Mouse (Mus musculus): Measurements from ENCODE around the gene Olfr1406. TPM values are rescaled to one million over a fixed set of nuclear protein-coding genes. Genes with fewer than 3 reads are reported as not detected.
"Not testable (repeated sequence)": the region's sequence is repeated elsewhere in the genome, so short reads cannot be mapped to it uniquely, and the experiment has no call there.

Gene Olfr1406
- not detected for total RNA-seq (2021)
- long read RNA-seq, experiment 1 = 0 reads
- long read RNA-seq, experiment 2 = 0 reads

DNA sequence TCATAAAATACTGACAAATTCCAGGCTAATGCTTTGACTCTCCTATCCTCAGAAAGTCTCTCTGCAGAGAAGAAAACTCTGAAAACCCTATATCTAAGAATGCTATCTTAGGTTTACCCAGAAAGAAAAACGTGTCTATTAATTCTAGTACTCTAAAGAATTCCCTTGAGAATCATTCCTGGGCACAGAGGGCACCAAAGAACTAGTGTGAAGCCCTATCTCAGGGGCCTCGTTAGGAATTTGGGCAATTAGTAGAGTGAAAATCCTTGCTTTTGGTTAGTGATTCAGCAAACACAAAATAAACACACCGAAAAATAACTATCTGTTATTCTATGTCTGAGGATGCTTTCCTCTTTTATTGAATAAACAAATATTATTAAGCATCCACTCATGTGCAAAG is at the start of gene Olfr1406:
Olfr1406 (minus strand) TSS at position 101 of the 400 bp plus-strand sequence.
- no peak for DNase-seq (ENCODE audit: low spot score in 2 of 2)

DNA sequence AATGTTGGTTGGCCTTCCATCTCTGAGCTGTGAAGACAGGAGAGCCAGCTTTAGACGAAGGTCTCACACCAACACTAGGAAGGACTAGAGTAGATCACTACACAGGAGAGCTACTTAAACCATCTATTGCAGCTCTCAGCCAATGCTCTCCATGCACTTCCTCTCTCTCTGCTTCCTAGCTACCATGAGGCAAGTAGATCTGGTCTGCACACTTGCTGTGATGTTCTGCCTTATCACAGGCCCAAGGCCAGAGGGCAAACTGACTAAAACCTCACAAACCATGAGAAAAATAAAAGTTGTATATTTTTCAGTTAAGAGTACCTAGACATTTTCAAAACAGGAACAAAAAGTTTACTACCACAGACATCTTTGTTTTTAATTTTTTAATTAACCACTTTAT is 46.6 kb upstream of the Olfr1406 start:
- DNase-seq (ENCODE audit: low spot score in 2 of 2) = not testable (repeated sequence)

DNA sequence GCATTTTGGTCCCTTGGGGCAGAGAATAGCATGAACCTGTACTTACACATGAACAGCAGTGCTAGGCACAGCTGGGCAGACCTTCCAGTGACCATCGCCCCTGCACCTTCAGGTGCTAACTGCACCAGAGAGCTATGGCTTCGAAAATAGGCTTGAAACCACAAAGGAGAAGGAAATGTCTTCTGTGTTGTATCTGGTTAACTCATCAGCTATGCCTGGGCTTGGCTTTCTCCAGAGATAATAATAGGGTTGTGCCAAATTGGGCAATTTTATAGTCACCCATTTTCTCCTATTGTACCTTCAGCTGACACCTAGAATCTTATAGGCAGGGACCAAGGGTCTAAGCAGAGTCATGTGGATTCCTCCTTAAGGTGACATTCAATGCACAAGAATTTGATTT is 36.6 kb upstream of the Olfr1406 start, which contains the start of gene Fcer1a:
Fcer1a (minus strand) TSS at position 134 of the 400 bp plus-strand sequence.
- no peak for DNase-seq (ENCODE audit: low spot score in 2 of 2)

DNA sequence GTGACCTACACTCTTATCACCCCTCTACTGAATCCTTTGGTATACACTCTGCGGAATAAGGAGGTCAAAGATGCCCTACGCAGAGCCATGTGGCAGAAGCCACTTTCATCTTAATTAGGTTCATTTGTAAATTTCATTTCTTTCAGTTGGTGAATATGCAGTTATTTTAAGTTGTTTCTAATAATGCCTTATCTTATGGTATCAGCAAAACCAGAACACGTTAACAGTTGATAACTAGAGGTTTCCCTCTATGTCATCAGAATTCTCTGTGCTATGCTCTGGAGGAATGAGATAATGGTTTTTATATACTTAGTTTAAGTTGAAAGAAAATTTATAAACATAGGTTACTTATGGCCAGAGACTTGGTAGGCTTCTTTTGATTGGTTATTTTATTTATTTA is 26.0 kb upstream of the Olfr1406 start:
- DNase-seq (ENCODE audit: low spot score in 2 of 2) = no peak

DNA sequence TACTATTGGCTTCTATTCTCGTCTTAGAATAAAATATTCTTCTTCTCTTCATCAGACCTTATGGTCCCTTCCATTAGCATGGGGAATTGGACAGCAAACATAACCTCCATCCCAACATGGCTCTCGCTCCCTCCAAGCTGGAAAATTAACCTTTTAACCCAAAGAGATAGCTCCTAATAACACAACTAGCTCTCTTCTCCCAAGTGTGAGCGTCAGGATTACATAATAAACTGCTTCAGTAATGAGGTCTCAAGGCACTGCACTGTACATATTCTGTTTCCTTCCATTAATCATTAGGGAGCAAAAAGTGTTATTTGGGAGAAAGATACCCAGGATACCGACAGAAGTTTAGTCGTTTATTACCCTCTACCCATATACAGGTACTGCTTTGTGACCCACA is 21.7 kb upstream of the Olfr1406 start, which contains the start of gene Olfr1404:
Olfr1404 (plus strand) TSS at position 301 of the 400 bp plus-strand sequence.
- no peak for DNase-seq (ENCODE audit: low spot score in 2 of 2)

DNA sequence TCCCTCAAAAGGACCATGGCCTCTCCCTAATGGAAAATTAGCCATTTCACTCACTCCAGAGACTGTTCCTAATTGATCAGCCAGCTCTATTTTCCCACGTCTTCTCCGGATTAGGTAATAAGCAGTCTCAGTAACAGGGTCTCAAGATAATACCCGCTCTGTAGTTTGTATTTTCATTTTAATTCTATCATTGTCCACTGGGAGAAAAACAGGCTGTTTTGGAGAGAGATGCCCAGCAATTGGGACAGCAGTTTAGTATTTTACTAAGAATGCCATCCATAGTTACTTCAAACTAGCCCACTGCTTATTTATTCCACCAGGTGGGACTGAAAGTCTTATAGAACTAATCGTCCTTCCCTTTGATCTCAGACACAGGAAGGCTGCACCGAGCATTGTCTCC is 7.1 kb upstream of the Olfr1406 start, which contains the start of gene Olfr218:
Olfr218 (plus strand) TSS at position 301 of the 400 bp plus-strand sequence.
- DNase-seq (ENCODE audit: low spot score in 2 of 2) = no peak

DNA sequence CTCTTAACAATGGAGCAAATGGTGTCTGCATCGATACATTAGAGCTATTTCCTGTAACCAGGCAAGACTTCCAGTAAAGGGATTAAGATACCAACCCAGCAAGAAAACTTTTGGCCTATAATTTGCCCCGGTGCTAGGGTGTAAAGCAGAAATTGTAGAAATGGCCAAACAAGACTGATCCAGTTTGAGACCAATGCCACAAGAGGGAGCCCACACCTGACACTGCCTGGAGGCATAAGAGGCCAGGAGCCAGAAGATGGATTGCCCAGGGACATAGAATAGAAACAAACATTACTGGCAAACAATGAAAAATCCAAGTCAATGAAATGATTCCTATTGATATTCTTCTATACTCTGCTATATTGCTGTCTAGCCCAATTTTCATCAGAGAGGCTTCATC is 5.9 kb upstream of the Olfr1406 start:
- DNase-seq (ENCODE audit: low spot score in 2 of 2) = no peak

DNA sequence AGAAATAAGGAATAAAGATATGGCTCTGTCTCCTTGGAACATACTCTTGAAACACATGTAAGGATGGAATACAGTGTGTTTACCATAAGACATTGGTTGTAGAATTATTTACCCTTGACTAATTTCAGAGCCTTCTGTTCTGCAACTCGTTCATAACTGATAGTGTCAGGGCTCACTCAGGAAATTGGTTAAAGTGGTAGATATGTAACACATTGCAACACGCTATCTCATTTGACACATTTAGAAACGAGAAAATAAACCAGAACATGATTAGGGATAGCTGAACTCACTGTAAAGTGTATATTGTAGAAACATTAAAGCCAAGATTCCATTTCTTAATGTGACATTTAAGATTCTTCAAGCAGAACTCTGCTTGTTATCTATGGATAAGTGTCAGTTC is 1.6 kb upstream of the Olfr1406 start:
- DNase-seq (ENCODE audit: low spot score in 2 of 2) = no peak

DNA sequence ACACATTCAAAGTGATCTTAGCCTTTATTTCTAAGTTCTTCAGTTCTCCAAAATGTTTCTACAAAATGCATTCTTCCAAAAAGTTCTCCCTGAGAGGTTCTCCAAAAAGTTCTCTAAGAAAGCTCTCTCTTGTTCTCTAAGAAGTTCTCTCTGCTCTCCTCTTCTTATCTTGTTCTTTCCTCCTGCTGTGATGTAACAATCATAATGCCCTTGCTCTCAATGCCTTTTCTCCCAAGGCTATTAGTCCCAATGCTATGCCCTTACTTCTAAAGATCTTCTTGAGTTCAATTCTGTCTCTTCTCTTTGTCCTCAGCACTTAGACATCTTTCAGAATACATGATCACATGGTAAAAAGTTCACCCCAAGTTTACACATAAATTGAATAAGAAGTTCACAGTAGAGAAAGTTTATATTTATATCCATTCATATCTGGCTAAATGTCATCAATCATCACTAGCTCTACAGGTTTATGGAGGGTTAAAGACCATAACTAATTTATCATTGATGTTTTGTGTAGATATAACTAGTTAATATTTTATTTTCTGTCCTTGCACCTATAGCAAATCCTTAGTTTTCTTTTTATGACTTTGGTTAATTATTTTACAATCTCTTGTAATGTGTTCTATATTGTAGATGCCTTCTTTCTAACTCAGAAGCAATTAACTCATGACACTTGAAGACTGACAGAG is 16.1 kb downstream of the Olfr1406 start:
- DNase-seq (ENCODE audit: low spot score in 2 of 2) = no peak

DNA sequence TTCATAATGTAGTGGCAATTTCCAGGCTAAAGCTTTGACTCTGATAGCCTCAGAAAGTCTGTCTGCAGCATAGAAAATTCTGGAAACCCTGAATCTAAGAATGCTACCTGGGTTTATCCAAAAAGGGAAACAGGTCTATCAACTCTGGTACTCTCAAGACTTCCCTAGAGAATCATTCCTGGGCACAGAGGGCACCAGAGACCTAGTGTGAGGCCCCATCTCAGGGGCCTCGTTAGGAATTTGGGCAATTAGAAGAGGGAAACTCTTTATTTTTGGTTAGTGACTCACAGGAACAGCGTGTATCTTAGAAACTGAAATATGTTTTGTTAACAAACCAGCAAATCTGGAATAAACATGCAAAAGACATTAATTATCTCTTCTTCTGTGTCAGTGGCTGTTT is 53.2 kb downstream of the Olfr1406 start, which contains the start of gene Olfr1408:
Olfr1408 (minus strand) TSS at position 101 of the 400 bp plus-strand sequence.
- no peak for DNase-seq (ENCODE audit: low spot score in 2 of 2)

Other genes with a start within 250 kb of the Olfr1406 start
- not detected for gene Olfr16, start 240.2 kb downstream of the Olfr1406 start, total RNA-seq (2021)
- gene Olfr1408, start 53.3 kb downstream of the Olfr1406 start, total RNA-seq (2021) = not detected
- not detected for gene Olfr218, start 7.2 kb upstream of the Olfr1406 start, total RNA-seq (2021)
- gene Olfr1404, start 21.8 kb upstream of the Olfr1406 start, total RNA-seq (2021) = not detected
- gene Fcer1a, start 36.6 kb upstream of the Olfr1406 start, total RNA-seq (2021) = not detected
- not detected for gene Olfr418, start 75.4 kb upstream of the Olfr1406 start, total RNA-seq (2021)
- not detected for gene Mptx2, start 87.1 kb upstream of the Olfr1406 start, total RNA-seq (2021)
- 10 to 100 TPM; 71.0 to 71.7 TPM for gene Ackr1, start 143.1 kb upstream of the Olfr1406 start, total RNA-seq (2021)
- 1 to 10 TPM; 1.4 to 3.0 TPM for gene Aim2, start 160.2 kb upstream of the Olfr1406 start, total RNA-seq (2021)
- gene Cadm3, start 177.1 kb upstream of the Olfr1406 start, total RNA-seq (2021) = 100 to 1,000 TPM; 403 to 436 TPM